Mouse (Mus musculus) limb, embryonic 14.5 days (tissue): ENCODE results near the gene Prap1. TPM values are rescaled to one million over a fixed set of nuclear protein-coding genes. Genes with fewer than 3 reads are reported as not detected.

ENCODE experiments used
- ATAC-seq: fragments of 200-750 bp; cut with Nextera tagmentation; 2 replicates; pipeline ENCODE4 v1.8.0; 2017; ENCODE audit warnings: low read depth, moderate number of reproducible peaks, moderate TSS enrichment; ENCODE audit not compliant: low FRiP score
- DNase-seq: peaks from one replicate; pipeline ENCODE4 v3.0.0-alpha.2; 2015; ENCODE audit warnings: low spot score
- H3K27ac ChIP-seq: fragments of 300-500 bp; sonication (generic); replicated peaks from 2 replicates; pipeline ENCODE4 v1.5.1; 2014; ENCODE audit warnings: low read depth, mild to moderate bottlenecking, low read length, moderate library complexity, mixed read lengths
- H3K27me3 ChIP-seq: fragments of 300-500 bp; sonication (generic); 2 replicates; pipeline ENCODE4 v1.6.1; 2014; ENCODE audit warnings: low read length, mixed read lengths; ENCODE audit not compliant: control insufficient read depth, insufficient read depth
- H3K36me3 ChIP-seq: fragments of 300-500 bp; sonication (generic); 2 replicates; pipeline ENCODE4 v1.6.1; 2014; ENCODE audit warnings: mild to moderate bottlenecking, low read length, moderate library complexity, mixed read lengths; ENCODE audit not compliant: control insufficient read depth, insufficient read depth
- H3K4me1 ChIP-seq: fragments of 300-500 bp; sonication (generic); 2 replicates; pipeline ENCODE4 v1.6.1; 2014; ENCODE audit warnings: antibody characterized with exemption, low read length, mixed read lengths; ENCODE audit not compliant: control insufficient read depth, insufficient read depth
- H3K4me2 ChIP-seq: fragments of 300-500 bp; sonication (generic); replicated peaks from 2 replicates; pipeline ENCODE4 v1.6.1; 2014; ENCODE audit warnings: low read depth, mild to moderate bottlenecking, low read length, moderate library complexity; ENCODE audit not compliant: severe bottlenecking
- H3K4me3 ChIP-seq: fragments of 300-500 bp; sonication (generic); replicated peaks from 2 replicates; pipeline ENCODE4 v1.5.1; 2014; ENCODE audit warnings: low read length
- H3K9ac ChIP-seq: fragments of 300-500 bp; sonication (generic); 2 replicates; pipeline ENCODE4 v1.6.1; 2014; ENCODE audit warnings: mild to moderate bottlenecking, low read depth, low read length, moderate library complexity; ENCODE audit not compliant: severe bottlenecking
- H3K9me3 ChIP-seq: fragments of 300-500 bp; sonication (generic); 2 replicates; pipeline ENCODE4 v1.6.1; 2016; ENCODE audit warnings: low read length; ENCODE audit not compliant: control insufficient read depth
- POLR2A ChIP-seq: fragments of 200-500 bp; IDR thresholded peaks from 2 replicates; pipeline ENCODE4 v1.8.0; 2012; ENCODE audit warnings: inconsistent platforms, mild to moderate bottlenecking, moderate library complexity, borderline replicate concordance; ENCODE audit not compliant: insufficient read depth, insufficient read length; ENCODE audit errors: extremely low read depth
- WGBS: fragments of 180-500 bp; shearing (Covaris S2); extraction: QIAGEN DNeasy Blood & Tissue Kit; methylation state at CpG from one replicate; pipeline ENCODE4 v1.1.7; 2014; 5-methylcytosine and 5-hydroxymethylcytosine counted together
- polyA plus RNA-seq, 2 experiments: library from polyadenylated mRNA; depleted of rRNA in 1 of 2; stranded (reverse) in 1 of 2; unstranded in 1 of 2; fragments of >200 nt; fragmentation: Nextera tagmentation in 1 of 2; extraction: Ambion mirVana in 1 of 2; gene quantifications; 2 replicates each; pipeline versions ENCODE4 v1.2.1 to v1.2.3; 2012 to 2014

Gene Prap1
- polyA plus RNA-seq, 2 experiments = 0.33 to 0.80 TPM

DNA sequence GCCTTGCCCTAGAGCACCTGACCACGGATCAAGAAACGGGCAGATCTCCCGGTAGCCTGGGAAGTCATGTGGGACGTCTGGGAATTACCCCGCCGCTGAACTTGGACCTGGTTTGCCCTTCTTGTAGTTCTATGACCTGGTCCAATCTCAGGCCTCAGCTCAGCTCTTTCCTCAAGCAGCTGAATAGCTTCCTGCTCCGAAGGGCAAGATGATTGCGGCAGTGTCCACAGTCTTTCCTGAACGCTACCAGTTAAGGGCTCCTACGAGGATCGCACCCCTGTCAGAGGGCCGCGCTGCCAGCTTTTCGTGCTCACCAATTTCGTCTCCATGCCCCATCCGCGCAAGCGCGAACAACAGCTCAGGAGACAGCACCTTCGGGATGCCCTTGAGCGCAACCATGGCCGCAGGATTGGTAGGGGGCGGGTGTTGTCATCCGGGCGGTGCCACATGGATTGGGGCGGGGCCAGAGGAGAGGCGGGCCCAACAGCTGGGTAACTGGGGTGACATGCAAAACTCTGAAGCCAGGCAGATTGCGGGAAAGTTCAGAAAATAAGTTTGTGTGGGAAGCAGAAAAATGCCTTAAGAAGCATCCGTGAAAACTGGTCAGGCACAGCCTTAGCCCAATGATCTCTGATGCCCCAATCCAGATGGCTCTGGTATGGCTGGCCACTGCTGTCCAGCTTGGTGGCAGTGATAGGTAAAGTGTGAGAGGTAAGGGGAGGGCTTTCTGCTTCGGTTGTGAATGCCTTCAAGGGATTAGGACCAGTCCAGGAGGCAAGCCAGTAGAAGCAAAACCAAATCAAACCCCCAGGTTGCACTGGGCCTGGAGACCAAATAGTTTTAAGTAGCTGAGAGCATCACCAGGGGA lies 9.0 kb downstream of the Prap1 start, which contains the start of gene Fuom:
Fuom (minus strand) TSS at position 449 of the 868 bp plus-strand sequence.
- Histone ChIP-seq H3K9me3 (no peaks in the 10 kb centered on the region), H3K9ac (peak within 1 kb of the TSS; percentile 62), H3K4me2 (peak within 1 kb of the TSS; percentile 76), H3K27ac (no peak within 1 kb of the TSS), H3K36me3 (peaks cover 15% of the 10 kb centered on the region), H3K27me3 (no peaks in the 10 kb centered on the region), H3K4me3 (peak within 1 kb of the TSS; percentile 42), H3K4me1 (0 out of 2 replicates have a peak, but pooled peaks cover 3% of the 10 kb centered on the region)
- TF ChIP-seq POLR2A = no peak
- DNase-seq (peak; percentile 71), ATAC-seq (peak; percentile 89)
- 1% methylated on average over 30 of the region's 30 CpGs for WGBS

DNA sequence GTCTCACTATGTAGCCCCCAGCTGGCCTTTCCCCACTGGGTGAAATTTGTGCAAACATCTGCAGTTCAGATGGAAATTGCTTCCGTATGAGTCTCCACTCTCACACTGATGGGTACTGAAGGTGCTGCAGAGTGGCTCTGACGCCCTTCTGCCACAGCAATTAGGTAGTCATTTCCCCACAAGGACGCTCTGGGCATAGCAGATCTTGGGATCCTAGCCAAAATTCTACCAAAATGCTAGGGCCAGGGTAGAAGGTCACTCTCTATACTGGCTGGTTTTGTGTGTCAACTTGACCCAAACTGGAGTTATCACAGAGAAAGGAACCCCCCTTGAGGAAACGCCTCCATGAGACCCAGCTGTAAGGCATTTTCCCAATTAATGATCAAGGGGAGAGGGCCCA lies 10.8 kb downstream of the Prap1 start:
- no peak overlapping the region for H3K4me3 ChIP-seq
- H3K9me3 ChIP-seq = no peaks in the 10 kb centered on the region
- 0 out of 2 replicates have a peak, but pooled peaks cover 3% of the 10 kb centered on the region for H3K4me1 ChIP-seq
- no peak overlapping the region for H3K9ac ChIP-seq
- no peak overlapping the region for H3K27ac ChIP-seq
- H3K27me3 ChIP-seq = no peaks in the 10 kb centered on the region
- ATAC-seq = no peak
- DNase-seq = no peak
- WGBS = 76% methylated on average over 4 of the region's 4 CpGs
- no peak overlapping the region for H3K4me2 ChIP-seq
- no peak for TF ChIP-seq POLR2A
- peaks cover 30% of the 10 kb centered on the region for H3K36me3 ChIP-seq

DNA sequence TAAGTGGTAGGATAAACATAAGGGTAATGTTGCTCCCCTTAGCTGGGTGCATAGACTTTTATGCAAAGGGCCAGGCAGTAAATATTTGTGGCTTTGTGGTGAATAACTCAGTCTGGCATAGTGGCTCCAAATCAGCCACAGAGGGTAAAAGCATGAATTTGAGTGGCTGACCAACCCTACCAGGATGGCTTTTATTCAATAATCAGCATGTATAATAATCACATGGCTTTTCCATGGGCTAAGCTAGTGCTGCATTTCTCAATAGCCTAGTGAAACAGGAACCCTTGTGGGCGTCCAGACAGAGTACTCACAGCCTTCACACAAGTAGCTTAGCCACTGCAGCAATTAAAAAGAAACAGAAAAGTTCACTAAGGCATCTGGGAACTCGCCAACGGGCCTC lies 18.7 kb downstream of the Prap1 start:
- ATAC-seq = no peak
- H3K27me3 ChIP-seq = no peaks in the 10 kb centered on the region
- DNase-seq = no peak
- H3K9ac ChIP-seq = no peak overlapping the region
- TF ChIP-seq POLR2A = no peak
- H3K4me2 ChIP-seq = no peak overlapping the region
- peaks cover 54% of the 10 kb centered on the region for H3K36me3 ChIP-seq
- 66% methylated on average over 3 of the region's 3 CpGs for WGBS
- H3K27ac ChIP-seq = no peak overlapping the region
- no peak overlapping the region for H3K4me3 ChIP-seq
- no peaks in the 10 kb centered on the region for H3K9me3 ChIP-seq
- no peaks in the 10 kb centered on the region for H3K4me1 ChIP-seq

DNA sequence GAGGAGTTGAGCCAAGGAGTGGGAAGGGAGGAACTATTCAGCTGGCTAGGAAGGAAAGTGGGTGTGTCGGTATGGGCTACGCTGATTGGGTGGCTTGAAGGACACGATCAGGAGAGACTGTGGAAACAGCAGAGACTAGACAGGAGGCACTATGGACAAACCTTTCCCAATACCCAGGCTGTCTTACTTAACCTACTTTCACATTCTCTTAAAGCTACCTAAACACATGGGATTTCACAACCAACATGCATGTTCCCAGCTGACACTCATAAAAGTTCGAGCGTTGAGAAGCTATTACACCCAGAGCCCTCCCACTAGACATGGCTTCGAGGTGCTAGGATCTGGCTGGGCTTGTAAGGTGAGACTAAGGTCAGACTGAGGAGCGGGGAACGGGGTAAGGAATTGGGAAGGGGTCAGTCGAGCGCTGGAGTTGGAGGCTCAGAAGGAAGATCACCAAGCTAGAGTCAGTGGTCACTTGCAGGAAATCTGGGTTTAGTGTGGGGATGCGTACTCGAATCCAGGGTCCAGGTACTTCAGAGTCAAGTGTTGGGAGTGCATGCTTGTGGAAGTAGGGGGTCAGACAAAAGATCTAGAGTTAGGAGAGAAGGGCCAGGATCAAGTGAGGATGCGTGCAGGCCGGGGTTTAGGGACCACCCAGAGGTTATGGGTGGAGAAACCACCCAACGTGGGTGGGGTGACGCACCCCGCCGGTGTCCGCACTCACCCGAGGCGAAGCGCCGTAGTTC lies 22.6 kb downstream of the Prap1 start, which contains the start of gene Paox:
Paox (plus strand) TSS at position 217 of the 746 bp plus-strand sequence.
- no peaks in the 10 kb centered on the region for H3K4me1 ChIP-seq
- peak within 1 kb of the TSS; percentile 84 for H3K27ac ChIP-seq
- peak within 1 kb of the TSS; percentile 81 for H3K9ac ChIP-seq
- H3K9me3 ChIP-seq = no peaks in the 10 kb centered on the region
- H3K4me3 ChIP-seq = peak within 1 kb of the TSS; percentile 80
- DNase-seq (peak; percentile 83), ATAC-seq (peak; percentile 83)
- 2% methylated on average over 23 of the region's 23 CpGs for WGBS
- peaks cover 22% of the 10 kb centered on the region for H3K36me3 ChIP-seq
- H3K4me2 ChIP-seq = peak within 1 kb of the TSS; percentile 93
- H3K27me3 ChIP-seq = no peaks in the 10 kb centered on the region
- no peak for TF ChIP-seq POLR2A
